Mouse (Mus musculus): ENCODE results near the gene Usp53.

DNA sequence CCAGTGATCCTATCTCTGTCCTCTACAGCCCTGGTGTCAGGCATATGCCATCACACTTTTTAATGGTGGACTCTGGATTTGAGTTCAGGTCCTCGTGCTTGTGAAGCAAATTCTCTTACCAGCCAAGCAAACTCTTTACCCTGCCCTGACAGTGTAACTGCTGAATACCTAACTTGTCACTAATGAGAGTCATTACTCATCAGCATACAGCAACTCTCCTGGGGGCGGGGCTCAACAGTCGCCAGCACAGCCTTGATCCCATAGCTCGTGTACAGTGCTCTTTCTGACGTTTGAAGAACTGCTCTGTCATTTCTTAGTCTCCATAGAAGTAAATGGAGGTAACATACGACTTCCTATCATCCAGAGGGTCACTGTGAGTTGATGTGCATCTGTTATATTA is 86.1 kb downstream of the Usp53 start:
- TF ChIP-seq CTCF (IDR thresholded peaks at IDR 0.05; ENCODE audit: control insufficient read depth, insufficient read depth, insufficient read length) = no peak
- TF ChIP-seq CEBPB (IDR thresholded peaks at IDR 0.05; ENCODE audit: low read depth) = no peak
